Mouse (Mus musculus) forebrain, embryonic 13.5 days (tissue): ENCODE results near the gene Kif1c. TPM values are rescaled to one million over a fixed set of nuclear protein-coding genes. Genes with fewer than 3 reads are reported as not detected.
"Not testable (repeated sequence)": the region's sequence is repeated elsewhere in the genome, so short reads cannot be mapped to it uniquely, and the experiment has no call there.

Experiments used
- ATAC-seq: fragments of 200-750 bp; cut with Nextera tagmentation; 2 replicates; pipeline ENCODE4 v1.8.0; 2017
- H3K27ac ChIP-seq: fragments of 300-500 bp; sonication (generic); 2 replicates; pipeline ENCODE4 v1.5.1; 2015; ENCODE audit warnings: inconsistent platforms, mild to moderate bottlenecking, moderate library complexity
- H3K27me3 ChIP-seq: fragments of 300-500 bp; sonication (generic); 2 replicates; pipeline ENCODE4 v1.6.1; 2015; ENCODE audit warnings: mild to moderate bottlenecking, inconsistent platforms
- H3K36me3 ChIP-seq: fragments of 300-500 bp; sonication (generic); 2 replicates; pipeline ENCODE4 v1.6.1; 2015; ENCODE audit warnings: mild to moderate bottlenecking, inconsistent platforms; ENCODE audit not compliant: poor library complexity, severe bottlenecking
- H3K4me1 ChIP-seq: fragments of 300-500 bp; sonication (generic); 2 replicates; pipeline ENCODE4 v1.6.1; 2015; ENCODE audit warnings: inconsistent platforms
- H3K4me2 ChIP-seq: fragments of 300-500 bp; sonication (generic); 2 replicates; pipeline ENCODE4 v1.6.1; 2015; ENCODE audit warnings: inconsistent platforms, mild to moderate bottlenecking, moderate library complexity
- H3K4me3 ChIP-seq: fragments of 300-500 bp; sonication (generic); 2 replicates; pipeline ENCODE4 v1.5.1; 2015; ENCODE audit warnings: mild to moderate bottlenecking, inconsistent platforms
- H3K9ac ChIP-seq: fragments of 300-500 bp; sonication (generic); 2 replicates; pipeline ENCODE4 v1.6.1; 2015; ENCODE audit warnings: mild to moderate bottlenecking, inconsistent platforms
- H3K9me3 ChIP-seq: fragments of 300-500 bp; sonication (generic); replicated peaks from 2 replicates; pipeline ENCODE4 v1.6.1; 2016; ENCODE audit warnings: inconsistent platforms
- WGBS: fragments of 180-500 bp; shearing (Covaris S2); methylation state at CpG from one replicate; pipeline ENCODE4 v1.1.7; 2015; 5-methylcytosine and 5-hydroxymethylcytosine counted together
- microRNA-seq: library from miRNA; unstranded; fragments of <30 nt; microRNA quantifications from one replicate; pipeline ENCODE4, GENCODE M21; 2016
- polyA plus RNA-seq: library from polyadenylated mRNA; unstranded; fragments of >200 nt; fragmentation: Nextera tagmentation; extraction: Ambion mirVana; gene quantifications from 2 replicates; pipeline ENCODE4 v1.2.1, GENCODE M21; 2015

The Kif1c gene
- polyA plus RNA-seq, 1 experiment from 2014 or later, result 1.3 TPM

- not testable (repeated sequence) for H3K4me3 ChIP-seq, H3K4me1 ChIP-seq, H3K9ac ChIP-seq, H3K9me3 ChIP-seq, H3K4me2 ChIP-seq, H3K27ac ChIP-seq, H3K27me3 ChIP-seq, ATAC-seq
- peaks cover 19% of the 10 kb centered on the region for H3K36me3 ChIP-seq
- 29% methylated on average over 6 of the region's 6 CpGs for WGBS
Measured at GRCm38 (mm10) chr11:70778058-70778457, 77.7 kb downstream of the Kif1c start.

Small RNAs within 50 kb of the gene (microRNA-seq; reads per million reads assigned to microRNA genes)
- gene Gm22760 (not detected), gene Mir6925 (not detected)

Other genes starting within 250 kb of the Kif1c start
- 36.6 and 40.8 TPM in 2 replicates for gene Med11, start 248.6 kb upstream of the Kif1c start, polyA plus RNA-seq
- gene Zmynd15, start 241.1 kb upstream of the Kif1c start, polyA plus RNA-seq, result 0.37 and 0.58 TPM in 2 replicates
- 0.71 and 0.83 TPM in 2 replicates for gene Cxcl16, start 240.6 kb upstream of the Kif1c start, polyA plus RNA-seq
- gene Tm4sf5, start 195.3 kb upstream of the Kif1c start, polyA plus RNA-seq, result 0.17 and 0.30 TPM in 2 replicates
- 0.57 TPM in 1 of 2 replicates, not detected in the other for gene Vmo1, start 185.9 kb upstream of the Kif1c start, polyA plus RNA-seq
- not detected in 2 replicates for gene Gltpd2, start 181.4 kb upstream of the Kif1c start, polyA plus RNA-seq
- 912 and 933 TPM in 2 replicates for gene Psmb6, start 175.2 kb upstream of the Kif1c start, polyA plus RNA-seq
- gene Gm40193, start 167.6 kb upstream of the Kif1c start, polyA plus RNA-seq, result not detected in 2 replicates
- gene Pld2, start 160.5 kb upstream of the Kif1c start, polyA plus RNA-seq, result 2.9 and 4.6 TPM in 2 replicates
- 10.6 and 11.2 TPM in 2 replicates for gene Mink1, start 137.7 kb upstream of the Kif1c start, polyA plus RNA-seq
- not detected in 2 replicates for gene 4930544D05Rik, start 84.7 kb upstream of the Kif1c start, polyA plus RNA-seq
- gene Chrne, start 81.3 kb upstream of the Kif1c start, polyA plus RNA-seq, result not detected in 2 replicates
- 0.15 and 0.30 TPM in 2 replicates for gene Gp1ba, start 61.4 kb upstream of the Kif1c start, polyA plus RNA-seq
- gene Rnf167, start 53.3 kb upstream of the Kif1c start, polyA plus RNA-seq, result 108 and 119 TPM in 2 replicates
- 156 and 165 TPM in 2 replicates for gene Slc25a11, start 53.1 kb upstream of the Kif1c start, polyA plus RNA-seq
- gene Pfn1, start 45.9 kb upstream of the Kif1c start, polyA plus RNA-seq, result 919 and 977 TPM in 2 replicates
- 7.1 and 7.4 TPM in 2 replicates for gene Eno3, start 43.3 kb upstream of the Kif1c start, polyA plus RNA-seq
- 173 and 177 TPM in 2 replicates for gene Spag7, start 31.1 kb upstream of the Kif1c start, polyA plus RNA-seq
- gene Camta2, start 12.4 kb upstream of the Kif1c start, polyA plus RNA-seq, result 11.9 and 13.9 TPM in 2 replicates
- 0.87 and 0.89 TPM in 2 replicates for gene Inca1, start 393 bp upstream of the Kif1c start, polyA plus RNA-seq
- gene Zfp3, start 63.7 kb downstream of the Kif1c start, polyA plus RNA-seq, result 11.5 and 13.4 TPM in 2 replicates
- gene Scimp, start 112.0 kb downstream of the Kif1c start, polyA plus RNA-seq, result not detected in 2 replicates
- 66.6 and 69.6 TPM in 2 replicates for gene Rabep1, start 144.2 kb downstream of the Kif1c start, polyA plus RNA-seq